Mouse (Mus musculus) thymus, postnatal 4 days (tissue): Measurements from ENCODE around the gene Rgs16.

ENCODE experiments used
- DNase-seq: peaks from one replicate; pipeline ENCODE4 v3.0.0; 2021

Rgs16 gene

DNA sequence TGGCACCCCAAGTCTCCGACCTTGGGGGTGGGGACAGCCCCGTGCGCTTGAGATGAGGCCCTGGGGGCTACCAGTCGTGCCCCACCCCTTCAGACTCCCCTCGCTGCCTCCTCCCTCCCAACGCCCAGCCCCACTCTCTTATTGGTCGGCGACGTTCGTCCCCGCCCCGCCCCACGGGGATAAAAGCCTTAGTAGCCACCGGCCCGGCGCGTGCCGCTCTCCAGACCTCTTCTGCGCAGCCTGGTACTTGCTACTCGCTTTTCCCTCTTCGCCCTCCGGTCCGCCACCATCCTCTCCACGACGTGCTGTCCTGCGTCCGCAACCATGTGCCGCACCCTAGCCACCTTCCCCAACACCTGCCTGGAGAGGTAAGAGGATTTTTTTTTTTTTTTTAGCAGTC, at the start of gene Rgs16:
TSS of gene Rgs16 (plus strand) at position 205 of the 400 bp plus-strand sequence.
- DNase-seq: peak; percentile 88

DNA sequence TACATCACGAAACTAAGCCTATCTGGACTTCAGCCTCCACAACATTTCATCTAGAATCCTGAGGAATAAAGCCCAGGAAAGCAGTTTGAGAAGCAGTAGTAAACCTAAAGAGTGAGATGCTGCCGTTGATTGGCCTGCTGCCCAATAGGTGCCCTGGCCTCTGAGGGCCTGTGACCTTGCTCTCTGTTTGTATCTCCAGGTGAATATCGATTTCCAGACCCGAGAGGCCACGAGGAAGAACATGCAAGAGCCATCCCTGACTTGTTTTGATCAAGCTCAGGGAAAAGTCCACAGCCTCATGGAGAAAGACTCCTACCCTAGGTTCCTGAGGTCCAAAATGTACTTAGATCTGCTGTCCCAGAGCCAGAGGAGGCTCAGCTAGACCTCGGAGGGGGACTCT, 47.6 kb upstream of the Rgs16 start:
- DNase-seq: no peak

DNA sequence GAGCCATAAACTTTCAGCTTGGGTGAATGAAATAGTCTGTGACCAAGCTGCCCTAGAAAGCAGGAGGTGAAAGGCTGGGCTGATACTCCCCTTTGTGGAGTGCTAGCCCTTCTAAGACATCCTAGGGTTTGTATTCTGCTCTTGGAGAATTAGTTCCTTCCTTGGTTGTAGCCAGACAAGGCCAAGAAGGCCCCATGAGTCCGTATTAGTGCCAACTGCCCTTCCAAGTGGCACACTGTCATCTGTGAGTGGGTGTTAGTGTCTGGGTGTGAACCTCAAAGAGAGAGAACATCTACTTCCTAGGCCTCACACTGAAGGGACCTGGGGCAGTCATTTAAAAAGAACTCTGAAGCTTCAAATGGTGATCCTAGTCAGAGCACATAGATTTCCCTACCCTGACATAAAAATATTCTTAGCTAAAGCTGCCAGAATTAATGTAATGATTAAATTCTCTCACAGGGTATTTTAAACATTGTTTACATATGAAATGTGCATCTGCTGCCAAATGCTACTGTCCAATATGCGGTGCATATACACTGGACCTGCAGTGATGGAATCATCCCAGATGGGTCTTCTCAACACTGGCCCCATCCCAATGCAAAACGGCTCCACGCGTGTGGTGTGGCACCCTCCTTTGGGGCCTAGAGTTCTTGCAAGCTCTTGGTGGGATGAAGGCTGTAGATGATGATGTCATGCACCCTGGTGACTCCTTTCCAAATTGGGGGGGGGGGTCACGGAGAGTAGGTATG, 45.6 kb upstream of the Rgs16 start:
- DNase-seq: no peak

DNA sequence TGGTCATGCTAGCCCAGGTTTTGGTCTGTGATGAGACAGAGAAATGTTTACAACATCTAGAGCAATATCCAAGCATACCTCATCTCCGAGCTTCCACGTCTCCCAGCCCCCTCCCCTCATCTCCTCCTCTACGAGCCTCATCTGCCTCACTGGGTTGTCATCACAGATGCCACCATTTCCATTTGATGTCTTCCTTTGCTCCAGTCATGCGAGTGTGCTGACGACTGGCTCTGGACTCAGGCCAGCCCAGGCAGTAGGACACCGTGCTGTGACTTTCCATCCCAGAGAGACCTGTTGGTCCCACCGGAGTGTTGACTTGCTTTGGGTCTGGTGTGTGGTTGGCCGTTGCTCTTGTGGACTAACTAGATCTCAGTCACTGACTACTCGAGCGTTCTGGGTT, 44.8 kb upstream of the Rgs16 start:
- DNase-seq: no peak

DNA sequence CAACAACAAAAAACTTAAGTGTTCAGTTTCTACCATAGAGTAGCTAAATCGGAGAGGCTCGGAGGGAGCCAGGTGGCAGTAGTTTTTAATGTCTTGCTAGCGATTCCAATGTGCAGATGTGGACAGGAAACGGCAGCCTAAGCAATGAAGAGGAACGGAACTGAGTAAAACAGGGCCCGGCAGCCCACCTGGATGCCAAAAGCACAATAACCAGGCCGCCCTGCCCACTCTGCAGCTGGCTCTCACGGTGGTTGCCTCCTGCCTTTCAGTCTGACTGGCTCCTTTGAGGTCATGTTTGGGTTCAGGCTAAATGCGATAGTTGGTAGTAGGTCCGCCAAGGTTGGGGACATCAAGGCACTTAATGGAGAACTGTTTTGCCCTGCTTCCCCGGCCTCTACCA, 44.1 kb upstream of the Rgs16 start:
- DNase-seq: peak; percentile 61

DNA sequence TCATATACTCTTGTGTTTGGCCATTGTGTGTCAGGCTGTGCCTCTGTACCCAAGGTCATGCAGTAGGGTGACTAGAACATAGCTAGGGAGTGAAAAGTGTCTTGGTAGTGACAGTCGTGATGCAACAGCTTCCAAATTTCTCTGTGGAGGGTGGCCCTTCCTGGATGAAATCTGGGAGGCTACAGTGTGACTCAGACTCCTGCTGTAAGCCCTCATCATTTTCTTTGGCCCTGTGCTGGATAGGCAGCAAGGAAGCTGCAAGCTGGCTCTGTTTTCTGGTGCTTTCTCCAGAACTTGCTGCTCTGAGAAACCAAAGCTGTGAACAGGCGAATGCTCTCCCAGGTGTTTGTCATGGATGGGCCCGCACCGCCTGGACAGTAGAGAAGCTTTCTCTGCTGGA, 43.6 kb upstream of the Rgs16 start:
- no peak for DNase-seq

DNA sequence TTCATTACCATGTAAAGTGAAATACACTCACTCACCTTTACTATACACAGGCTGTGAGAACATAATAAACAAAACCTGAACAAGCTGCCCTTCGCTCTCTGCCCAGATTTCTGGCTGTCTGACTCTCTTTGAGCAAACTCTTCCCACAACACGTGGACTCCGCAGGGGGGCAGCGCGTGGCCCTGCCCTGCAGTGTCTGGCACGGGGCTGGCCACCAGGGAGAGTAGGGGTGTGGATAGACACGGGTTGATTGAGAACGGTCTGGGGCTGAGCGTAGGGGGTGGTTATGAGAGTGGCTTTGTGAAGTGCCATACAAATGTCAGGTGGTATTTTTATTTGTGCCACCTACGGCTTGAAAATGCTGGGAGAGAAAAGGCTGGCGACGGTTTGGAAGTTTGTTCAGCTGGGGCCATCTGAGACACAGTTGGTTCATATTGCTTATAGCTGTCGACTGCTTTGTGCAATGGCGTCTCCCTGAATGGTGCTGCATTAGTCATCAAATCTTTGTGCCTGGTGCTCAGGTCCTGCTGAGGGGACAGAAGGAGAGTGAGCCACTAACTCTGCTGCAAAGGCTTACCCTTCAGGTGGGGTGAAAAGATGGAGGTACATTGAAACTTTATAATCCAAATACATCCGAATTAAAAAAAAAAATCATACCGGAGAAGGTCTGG, 42.4 kb upstream of the Rgs16 start:
- no peak for DNase-seq

DNA sequence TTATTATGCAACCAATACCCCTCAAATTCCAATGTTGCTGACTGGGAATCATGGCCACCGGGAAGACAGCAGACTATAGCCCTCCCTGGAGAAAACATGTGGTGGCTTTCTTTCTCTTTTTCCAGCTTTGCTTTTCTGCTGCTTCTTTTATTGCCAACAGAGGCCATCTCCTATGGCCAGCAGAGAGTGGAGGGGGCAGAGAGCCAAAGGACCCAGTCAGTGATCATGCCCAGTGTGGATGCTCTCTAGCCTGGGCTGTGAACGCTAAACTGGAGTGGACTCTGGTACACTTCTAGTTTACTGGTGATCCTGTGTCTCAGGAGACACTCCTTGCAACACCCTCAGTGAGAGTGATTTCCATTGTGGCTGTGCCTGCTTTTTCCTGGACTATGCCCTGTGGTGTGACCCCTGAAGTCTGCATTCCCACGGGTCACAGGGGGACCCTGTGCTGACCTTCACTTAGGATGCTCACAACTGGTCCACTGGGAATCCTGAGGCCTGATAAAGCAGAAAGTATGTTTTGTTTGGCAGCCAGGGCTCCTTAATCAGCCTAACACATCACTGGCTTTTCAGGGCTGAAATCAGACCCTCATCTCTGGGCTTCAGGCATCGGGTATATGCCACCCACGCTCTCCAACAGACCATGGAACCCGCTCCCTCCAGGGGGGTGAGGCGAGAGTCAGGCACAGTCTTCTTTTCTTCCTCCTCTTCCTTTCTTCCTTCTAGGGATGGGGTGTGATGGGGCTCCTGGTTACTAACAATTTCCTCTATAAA, 41.7 kb upstream of the Rgs16 start:
- DNase-seq: no peak

DNA sequence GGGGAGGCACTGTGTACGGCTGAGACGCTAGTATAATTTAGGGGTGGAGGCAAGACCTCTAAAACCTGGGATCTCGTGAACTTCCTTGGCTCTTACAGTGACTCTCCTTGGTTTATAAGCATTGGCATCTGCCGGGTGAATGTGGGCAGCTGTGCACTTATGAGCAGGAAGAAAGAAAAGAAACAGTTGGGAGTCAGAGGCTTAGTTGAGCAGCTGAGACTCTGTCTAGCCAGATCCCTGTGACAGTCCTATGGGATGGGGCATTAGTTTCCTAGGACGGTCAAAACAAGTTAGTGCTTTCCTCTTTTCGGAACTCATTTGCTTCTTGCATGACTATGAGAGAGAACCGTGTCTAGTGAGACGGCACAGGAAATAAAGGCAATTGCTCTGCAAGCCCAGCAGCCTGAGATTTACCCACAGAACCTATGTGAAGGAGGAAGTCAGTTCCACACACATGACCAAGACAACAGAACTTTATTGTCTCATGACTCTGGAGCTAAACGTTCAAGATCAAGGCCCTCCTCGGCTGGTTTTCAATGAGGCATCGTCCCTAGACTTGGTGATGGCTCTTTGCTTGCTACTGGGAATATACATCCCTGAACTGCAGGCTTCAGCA, 39.6 kb upstream of the Rgs16 start:
- DNase-seq: peak; percentile 44

DNA sequence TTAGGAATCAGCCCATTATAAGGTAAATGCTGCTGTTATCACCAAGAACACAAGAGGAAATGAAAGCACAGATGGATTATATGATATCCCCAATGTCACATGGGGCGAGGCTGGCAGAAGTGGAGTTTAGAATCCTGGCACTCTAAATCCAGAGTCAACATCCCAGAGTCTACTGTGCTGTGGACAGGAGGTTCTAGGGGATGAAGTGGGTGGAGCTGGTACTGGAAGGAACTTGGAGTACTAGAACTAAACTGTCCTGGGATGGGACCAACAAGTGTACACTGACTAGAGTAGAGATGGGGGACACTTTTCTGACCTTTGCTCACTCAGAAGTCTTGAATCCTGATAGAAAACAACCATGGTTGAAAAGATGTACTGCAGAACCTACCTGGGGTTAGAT, 38.7 kb upstream of the Rgs16 start:
- no peak for DNase-seq

DNA sequence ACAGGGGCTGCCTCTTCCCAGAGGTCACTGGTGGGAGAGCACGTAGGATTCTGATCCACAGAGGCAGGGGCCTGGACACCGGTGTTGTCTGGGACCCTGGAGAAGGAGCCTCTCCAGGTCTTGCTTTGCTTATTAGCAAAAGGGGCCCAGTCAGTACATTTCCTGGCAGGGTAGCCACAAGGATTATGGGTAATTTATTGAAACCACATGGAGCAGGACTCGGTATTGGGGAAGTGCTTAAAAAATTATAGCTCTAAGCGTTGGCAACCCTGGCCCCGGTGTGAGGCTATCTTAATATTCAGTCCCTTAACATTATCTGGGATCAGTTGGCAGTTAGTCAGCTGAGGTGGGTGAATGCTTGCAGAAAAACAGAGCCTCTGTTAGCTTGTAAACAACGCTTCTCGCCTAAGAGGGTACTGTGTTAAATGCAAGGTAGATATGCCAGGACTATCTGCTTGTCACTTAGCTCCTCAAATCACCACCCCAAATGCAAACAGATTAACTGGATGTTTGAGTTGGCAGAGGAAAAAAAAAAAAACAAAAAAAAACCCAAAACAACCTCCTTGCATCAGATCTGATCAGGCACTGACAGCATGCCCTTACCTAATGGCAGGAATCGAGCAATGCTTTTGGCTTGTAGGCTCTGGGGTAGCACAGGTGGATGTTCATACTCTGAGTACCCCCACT, 37.8 kb upstream of the Rgs16 start:
- no peak for DNase-seq

DNA sequence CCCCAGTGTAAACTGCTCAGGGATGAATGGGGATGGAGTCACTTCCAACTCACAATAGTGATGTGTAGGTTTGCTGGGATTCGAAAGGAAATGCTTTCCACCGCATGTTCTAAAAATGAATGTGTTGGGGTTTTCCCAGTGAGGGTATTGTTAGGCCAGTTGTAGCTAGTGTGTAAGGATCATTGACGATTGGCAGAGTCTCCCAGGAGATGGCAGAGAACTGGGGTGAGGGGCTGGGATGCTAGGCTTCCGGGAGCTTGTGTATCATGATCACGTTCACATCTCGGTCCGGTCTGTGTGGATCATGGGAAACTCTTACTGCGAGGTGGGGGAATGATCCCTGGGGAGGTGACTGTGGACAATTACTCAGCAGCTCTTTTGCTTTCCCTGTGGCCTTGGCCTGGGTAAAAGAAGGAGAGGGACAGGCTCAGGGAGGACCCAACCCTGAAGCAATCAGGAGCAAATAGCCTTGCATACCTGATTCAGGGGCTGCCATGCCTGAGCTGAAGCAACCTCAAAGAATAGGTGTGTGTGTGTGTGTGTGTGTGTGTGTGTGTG, 37.2 kb upstream of the Rgs16 start:
- DNase-seq: no peak

DNA sequence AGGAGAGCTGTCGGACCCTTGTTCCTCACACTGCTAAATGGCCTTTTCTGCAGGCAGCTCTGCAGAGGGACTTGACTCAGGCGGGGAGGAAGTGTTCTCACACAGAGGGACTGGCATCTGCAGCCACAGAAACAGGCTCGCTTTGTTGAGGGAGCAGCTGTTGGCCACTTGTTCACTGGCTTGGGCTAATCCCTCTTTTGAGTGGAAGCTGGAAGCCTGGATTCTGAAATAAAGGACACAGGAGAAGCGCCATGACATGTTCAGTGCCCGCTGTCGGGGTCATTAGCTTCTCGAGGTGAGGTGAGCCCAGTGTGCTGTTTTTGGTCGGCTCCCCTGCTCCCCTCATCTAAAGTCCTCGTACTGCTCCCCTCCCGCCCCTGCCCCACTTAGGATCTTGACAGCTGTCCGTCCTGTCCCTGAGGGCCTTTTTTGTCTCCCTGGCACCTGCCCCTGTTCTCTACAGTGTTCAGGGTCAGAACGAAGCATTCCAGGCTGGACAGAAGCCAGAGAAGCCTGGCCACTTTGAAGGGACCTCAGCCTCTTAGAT, 36.6 kb upstream of the Rgs16 start:
- peak; percentile 54 for DNase-seq

DNA sequence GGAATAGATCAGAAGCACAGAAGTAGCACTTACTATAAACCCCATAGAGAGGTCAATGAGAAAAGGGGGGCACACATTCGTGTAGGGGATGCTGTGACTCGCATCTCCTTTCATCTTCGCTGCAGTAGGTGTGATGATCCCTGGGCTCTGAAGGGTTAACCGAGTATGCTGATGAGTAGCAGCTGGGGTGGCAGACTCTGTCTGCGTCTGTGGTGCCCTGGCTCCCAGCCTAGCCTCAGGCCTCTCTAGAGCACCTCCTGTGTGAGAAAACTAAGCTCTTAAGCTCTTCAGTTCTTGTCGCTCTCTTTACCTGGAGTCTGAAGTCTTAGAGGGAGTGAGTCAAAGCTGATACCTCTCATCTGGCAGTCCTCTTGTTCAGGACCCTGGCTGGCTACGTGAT, 36.0 kb upstream of the Rgs16 start:
- peak; percentile 47 for DNase-seq

DNA sequence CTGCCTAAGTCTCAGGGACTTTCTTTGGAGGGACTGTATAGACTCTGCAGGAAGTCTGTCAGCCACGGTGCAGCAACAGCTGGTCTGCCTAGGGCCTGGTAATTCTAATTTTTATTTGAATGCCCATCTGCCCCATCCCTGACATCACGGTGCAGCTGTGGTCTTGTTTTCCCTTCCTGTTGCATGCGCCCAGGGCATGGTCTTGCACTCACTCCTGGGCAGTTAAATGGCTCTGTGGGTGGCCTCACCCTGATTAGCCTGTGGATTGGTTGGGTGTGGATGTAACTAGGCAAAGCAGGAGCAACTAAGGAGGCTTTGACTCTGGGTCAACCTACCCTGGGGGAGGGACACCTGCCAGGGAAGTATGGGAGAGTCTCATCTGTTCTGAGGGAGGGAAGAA, 35.2 kb upstream of the Rgs16 start:
- DNase-seq: no peak

DNA sequence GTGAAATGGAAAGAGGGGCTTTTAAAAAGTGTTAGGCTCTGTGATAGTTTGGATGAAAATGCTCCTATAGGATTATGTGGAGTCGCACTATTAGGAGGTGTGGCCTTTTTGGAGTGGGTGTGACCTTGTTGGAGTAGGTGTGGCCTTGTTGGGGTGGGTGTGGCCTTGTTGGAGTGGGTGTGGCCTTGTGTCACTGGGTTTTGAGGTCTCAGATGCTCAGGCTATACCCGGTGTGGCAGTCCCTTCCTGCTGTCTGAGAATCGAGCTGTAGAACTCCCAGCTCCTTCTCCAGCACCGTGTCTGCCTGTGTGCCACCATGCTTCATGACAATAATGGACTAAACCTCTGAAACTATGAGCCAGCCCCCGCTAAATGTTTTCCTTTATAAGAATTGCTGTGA, 31.5 kb upstream of the Rgs16 start:
- DNase-seq: no peak

DNA sequence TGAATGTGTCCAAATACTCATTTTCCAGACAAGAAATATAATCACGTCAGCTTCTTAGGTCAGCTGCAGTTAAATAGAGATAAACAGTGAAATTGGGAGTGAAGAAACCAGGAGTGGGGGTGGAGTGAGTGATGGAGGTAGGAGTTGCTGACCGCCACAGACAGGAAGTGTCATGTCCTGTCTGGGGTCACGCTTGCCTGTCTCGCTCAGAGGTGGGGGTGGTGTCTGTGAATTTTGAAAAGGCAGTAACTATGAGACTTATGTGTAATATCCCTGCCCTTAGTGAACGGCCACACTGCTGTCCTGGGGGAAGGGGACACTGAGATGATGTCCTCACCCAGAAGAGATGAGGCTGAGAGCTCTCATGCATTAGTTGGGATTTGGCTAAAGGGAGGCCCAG, 30.7 kb upstream of the Rgs16 start:
- no peak for DNase-seq

DNA sequence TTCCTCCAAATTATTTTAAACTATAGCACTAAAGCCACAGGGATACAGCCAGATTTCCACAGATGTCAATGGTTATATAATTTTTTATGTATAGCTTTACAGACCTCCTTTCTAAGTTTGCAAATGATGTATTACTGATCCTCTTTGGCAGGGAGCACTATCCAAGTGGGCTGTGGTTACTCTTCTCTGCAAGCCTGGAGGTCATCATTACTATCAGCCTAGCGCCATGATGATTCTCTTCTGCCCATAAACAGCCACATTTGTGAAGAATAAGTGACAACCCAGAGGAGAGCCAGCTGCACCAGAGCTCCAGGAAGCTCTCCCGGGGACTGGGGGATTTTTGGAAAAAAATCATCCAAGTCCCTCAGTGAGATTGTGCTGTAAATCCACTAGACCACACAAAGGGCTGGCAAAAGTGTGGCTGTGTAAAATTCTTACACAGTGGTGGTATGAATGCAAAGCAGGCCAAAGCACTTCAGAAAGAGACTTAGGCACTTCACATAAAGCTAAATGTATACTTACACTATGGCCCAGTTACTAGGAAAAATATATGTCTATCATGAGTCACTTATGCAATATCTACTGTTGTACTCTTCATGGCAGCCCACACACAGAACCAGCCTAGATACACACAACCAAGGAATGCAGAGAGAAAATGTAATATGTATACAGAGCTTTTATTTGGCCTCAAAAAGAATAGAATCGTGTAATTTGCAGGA, 28.4 kb upstream of the Rgs16 start:
- DNase-seq: no peak

DNA sequence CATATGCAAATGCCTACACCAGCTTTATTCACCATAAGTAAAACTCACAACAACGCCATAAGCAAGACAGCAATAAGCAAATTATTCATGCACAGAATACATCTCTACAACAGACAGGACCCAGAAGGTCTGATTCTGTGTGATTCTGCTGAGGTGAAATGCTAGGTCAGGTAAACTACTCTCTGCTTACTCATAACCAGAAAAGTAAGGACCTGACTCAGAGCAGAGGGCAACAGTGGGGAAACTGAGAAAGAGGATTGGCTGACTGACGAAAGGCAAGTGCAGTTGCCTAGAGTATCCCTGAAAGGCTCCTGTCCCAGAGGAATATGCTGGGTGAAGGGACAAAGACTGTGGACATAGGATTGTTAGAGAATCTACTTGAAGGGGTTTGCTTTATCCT, 27.5 kb upstream of the Rgs16 start:
- DNase-seq: no peak

DNA sequence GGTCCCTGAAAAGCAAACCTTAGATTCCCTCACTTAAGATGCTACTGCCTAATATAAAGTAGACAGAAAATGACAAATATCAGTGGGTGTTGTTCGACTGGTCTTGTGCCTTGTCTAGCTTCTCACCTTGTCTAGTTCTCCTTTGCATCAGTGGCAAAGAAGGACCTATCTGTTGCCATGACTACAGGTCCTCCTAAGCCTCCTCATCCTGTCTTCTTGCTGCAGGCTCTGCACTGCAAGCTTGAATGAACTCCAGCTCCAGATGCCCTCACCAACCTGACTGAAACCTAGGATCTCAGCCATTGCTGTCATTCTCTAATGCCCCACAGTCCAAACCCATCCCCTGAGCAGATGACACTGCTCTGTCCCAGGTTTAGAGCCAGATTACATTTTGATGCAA, 22.2 kb upstream of the Rgs16 start:
- DNase-seq: no peak

DNA sequence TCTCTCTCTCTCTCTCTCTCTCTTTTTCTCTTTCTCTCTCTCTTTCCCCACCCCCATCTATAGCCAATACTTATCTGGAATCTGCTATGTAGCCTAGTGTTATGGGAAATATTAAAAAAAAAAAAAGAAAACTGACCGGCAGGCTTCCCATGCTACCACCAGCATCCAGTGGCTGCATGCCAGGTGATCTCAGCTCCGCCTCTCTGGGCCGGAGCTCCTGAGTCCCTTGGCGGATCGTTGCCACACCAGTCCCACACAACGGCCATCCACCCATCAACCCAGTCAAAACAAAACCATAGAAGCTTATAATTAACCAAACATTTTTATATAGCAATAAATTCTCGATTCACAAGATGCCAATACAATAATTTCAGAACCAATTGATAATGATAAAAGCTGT, 19.2 kb upstream of the Rgs16 start:
- no peak for DNase-seq
